Mouse (Mus musculus): ENCODE data around the gene Vmn2r104. TPM values are rescaled to one million over a fixed set of nuclear protein-coding genes. Genes with fewer than 3 reads are reported as not detected.

Vmn2r104 gene
- not detected for total RNA-seq (2021)

- DNase-seq (ENCODE audit: extremely low spot score in 1 of 2, low spot score in 1 of 2), result no peak
These were observed at the start of gene Vmn2r104 for GRCm38 (mm10) chr17:20048236-20048635. Gene Vmn2r104, minus strand, starts transcription at chr17:20048336.

- DNase-seq (ENCODE audit: extremely low spot score in 1 of 2, low spot score in 1 of 2), result no peak
These were observed 26.0 kb upstream of the Vmn2r104 start for GRCm38 (mm10) chr17:20074090-20074489.

DNA sequence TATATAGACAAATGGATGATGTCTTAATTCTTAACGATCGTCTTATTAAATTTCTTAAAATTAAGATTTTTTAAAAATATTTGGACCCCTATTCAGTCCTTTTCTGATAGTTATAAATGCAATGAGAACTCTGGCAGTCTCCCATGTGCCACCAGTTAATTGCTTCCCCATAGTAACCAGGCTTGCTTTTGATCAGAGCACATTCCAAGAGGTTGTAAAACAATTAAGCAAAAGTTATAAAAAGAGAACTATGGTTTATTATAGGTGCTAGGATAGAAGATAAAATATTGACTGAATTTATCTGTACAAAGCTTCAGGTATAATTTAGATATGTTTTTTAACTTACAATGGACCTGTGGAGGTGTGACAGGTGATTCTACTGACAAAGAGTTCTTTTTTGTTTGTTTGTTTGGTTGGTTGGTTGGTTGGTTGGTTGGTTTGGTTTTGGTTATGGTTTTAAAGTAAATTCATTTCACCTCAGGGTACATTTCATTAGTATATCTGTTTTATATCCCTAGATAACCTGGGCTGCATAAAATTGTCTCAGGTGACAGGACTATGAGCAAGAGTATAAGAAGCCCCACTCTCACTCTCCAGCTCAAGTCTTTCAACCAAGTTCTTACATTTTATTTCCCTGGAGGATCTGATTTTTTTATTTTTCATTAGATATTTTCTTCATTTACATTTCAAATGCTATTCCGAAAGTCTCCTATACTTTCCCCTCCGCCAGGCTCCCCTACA is 23.7 kb upstream of the Vmn2r104 start:
- no peak for DNase-seq (ENCODE audit: extremely low spot score in 1 of 2, low spot score in 1 of 2)

Other genes starting within 250 kb of the Vmn2r104 start
- gene Fpr-rs7, start 65.9 kb upstream of the Vmn2r104 start, total RNA-seq (2021), result not detected
- not detected for gene Fpr-rs6, start 134.8 kb upstream of the Vmn2r104 start, total RNA-seq (2021)
- gene Vmn2r105, start 186.7 kb upstream of the Vmn2r104 start, total RNA-seq (2021), result not detected
- not detected for gene Vmn2r106, start 237.2 kb upstream of the Vmn2r104 start, total RNA-seq (2021)

All from layer of hippocampus, postnatal 25 days (tissue).